Mouse (Mus musculus): ENCODE results near the gene Yju2.

GRCm38 (mm10) chr17:55969966-55970891 is 11.3 kb downstream of the Yju2 start, which contains the start of gene Shd:
- TF ChIP-seq POLR2A (IDR thresholded peaks at IDR 0.05; ENCODE audit: low read depth, low read length) = no peak
- TF ChIP-seq CTCF (conservative IDR thresholded peaks at IDR 0.05; ENCODE audit: insufficient read depth, insufficient read length, low read depth, low read length) = no peak
